Mouse (Mus musculus): ENCODE measurements around the gene Rbl2. TPM values are rescaled to one million over a fixed set of nuclear protein-coding genes. Genes with fewer than 3 reads are reported as not detected.

Gene Rbl2
- polyA plus RNA-seq, 1 experiment, result 35.9 TPM

GRCm38 (mm10) chr8:91132731-91133130 lies 62.9 kb downstream of the Rbl2 start:
- Histone ChIP-seq H3K4me3 (ENCODE audit: insufficient read depth, low read depth, low read length) (peak overlapping the region; percentile 72; the same call in 1 of the 2 replicates), H3K27ac (replicated peaks; ENCODE audit: low read depth, low read length) (no peak overlapping the region), H3K4me1 (ENCODE audit: control insufficient read depth, insufficient read depth, insufficient read length, low read length) (peaks cover 5% of the 10 kb centered on the region)

DNA sequence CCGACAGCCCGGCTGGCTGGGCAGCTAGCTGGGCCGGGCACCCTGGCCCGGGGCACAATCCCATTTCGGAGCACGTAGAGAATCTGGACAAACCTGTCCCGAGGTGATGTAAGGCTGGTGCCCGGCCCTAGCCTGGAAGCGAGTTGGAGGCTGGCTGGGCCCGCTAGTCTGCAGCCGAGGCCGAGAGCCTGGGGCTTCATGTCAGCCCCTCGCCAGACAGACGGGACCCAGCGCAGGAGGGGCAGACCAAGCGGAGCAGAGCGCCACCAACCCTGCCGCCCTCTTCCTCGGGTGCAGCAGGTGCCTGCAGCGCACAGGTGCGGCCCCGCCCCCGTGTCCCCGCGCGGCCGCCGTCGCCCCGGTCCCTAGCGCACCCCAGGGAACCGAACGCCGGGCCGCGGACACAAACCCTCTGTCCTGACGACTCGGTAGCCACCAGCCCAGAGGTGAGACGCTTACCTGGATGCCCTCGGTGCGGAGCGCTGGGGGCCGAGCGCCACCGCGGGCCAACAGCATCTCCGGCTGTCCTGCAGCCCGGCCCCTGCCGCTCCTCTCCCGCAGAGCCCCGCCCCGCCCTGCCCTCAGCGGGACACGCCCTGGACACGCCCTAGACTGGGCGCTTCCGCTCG lies 63.7 kb downstream of the Rbl2 start:
- Histone ChIP-seq H3K4me3 (ENCODE audit: insufficient read depth, low read depth, low read length) (peak overlapping the region; percentile 72), H3K27ac (replicated peaks; ENCODE audit: low read depth, low read length) (no peak overlapping the region), H3K4me1 (ENCODE audit: control insufficient read depth, insufficient read depth, insufficient read length, low read length) (peaks cover 5% of the 10 kb centered on the region)

GRCm38 (mm10) chr8:91134070-91134475 lies 64.2 kb downstream of the Rbl2 start:
- Histone ChIP-seq H3K4me3 (ENCODE audit: insufficient read depth, low read depth, low read length) (peak overlapping the region; percentile 45), H3K4me1 (ENCODE audit: control insufficient read depth, insufficient read depth, insufficient read length, low read length) (peaks cover 5% of the 10 kb centered on the region), H3K27ac (replicated peaks; ENCODE audit: low read depth, low read length) (no peak overlapping the region; the same call in 1 of the 2 replicates)

GRCm38 (mm10) chr8:91134659-91135058 lies 64.8 kb downstream of the Rbl2 start:
- Histone ChIP-seq H3K27ac (replicated peaks; ENCODE audit: low read depth, low read length) (no peak overlapping the region), H3K4me1 (ENCODE audit: control insufficient read depth, insufficient read depth, insufficient read length, low read length) (peaks cover 5% of the 10 kb centered on the region), H3K4me3 (ENCODE audit: insufficient read depth, low read depth, low read length) (no peak overlapping the region)

DNA sequence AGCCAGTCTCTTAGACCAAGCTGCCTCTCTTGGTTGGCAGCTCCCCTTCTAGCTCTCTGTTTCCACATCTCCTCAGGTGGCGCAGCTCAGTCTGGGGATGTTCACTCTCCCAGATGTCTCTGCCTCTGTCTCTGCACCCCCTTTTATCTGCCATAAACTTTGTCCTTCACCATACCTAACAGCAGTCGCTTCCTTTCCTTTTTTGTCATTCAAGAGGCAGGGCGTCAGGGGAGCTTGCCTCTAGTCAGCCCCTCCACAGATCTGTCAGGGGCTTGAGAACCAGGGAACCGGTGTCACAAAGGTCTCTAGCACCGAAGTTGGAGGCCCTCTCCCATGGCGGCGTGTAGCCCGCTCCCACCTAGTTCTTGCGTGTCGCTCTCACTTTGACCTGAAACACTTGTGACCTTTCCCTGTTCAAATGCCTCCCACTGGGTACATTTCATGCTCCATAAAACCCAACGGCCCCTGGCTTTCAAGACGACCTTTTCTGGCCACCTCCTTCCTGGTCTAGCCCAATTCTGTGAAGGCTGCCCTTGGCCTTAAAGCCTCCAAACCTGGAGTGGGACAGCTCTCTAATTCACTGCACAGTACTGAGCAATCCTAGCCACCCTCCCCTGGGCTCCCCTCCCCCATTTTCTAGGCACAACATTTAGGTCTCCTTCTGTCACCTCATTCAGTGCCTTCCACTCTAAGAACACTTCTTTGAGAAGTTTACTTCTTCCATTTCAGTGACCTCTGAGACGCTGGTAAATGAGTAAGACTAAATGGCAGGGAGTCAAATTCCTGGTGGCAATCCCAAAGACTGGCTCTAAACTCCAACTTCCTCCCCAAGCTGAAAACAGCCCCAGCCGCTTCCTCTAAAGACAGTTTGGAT lies 65.7 kb downstream of the Rbl2 start:
- Histone ChIP-seq H3K27ac (replicated peaks; ENCODE audit: low read depth, low read length) (0 out of 2 replicates have a peak overlapping the region, but pooled peaks have one; percentile 13), H3K4me3 (ENCODE audit: insufficient read depth, low read depth, low read length) (no peak overlapping the region), H3K4me1 (ENCODE audit: control insufficient read depth, insufficient read depth, insufficient read length, low read length) (peaks cover 5% of the 10 kb centered on the region)

- Histone ChIP-seq H3K4me3 (ENCODE audit: insufficient read depth, low read depth, low read length) (no peak overlapping the region), H3K4me1 (ENCODE audit: control insufficient read depth, insufficient read depth, insufficient read length, low read length) (peaks cover under 1% of the 10 kb centered on the region; the same call in 1 of the 2 replicates), H3K27ac (replicated peaks; ENCODE audit: low read depth, low read length) (no peak overlapping the region)
These were observed 71.0 kb downstream of the Rbl2 start for GRCm38 (mm10) chr8:91140828-91141227.

- Histone ChIP-seq H3K4me1 (ENCODE audit: control insufficient read depth, insufficient read depth, insufficient read length, low read length) (no peaks in the 10 kb centered on the region), H3K27ac (replicated peaks; ENCODE audit: low read depth, low read length) (no peak overlapping the region), H3K4me3 (ENCODE audit: insufficient read depth, low read depth, low read length) (no peak overlapping the region)
These were observed 77.9 kb downstream of the Rbl2 start for GRCm38 (mm10) chr8:91147715-91148114.

DNA sequence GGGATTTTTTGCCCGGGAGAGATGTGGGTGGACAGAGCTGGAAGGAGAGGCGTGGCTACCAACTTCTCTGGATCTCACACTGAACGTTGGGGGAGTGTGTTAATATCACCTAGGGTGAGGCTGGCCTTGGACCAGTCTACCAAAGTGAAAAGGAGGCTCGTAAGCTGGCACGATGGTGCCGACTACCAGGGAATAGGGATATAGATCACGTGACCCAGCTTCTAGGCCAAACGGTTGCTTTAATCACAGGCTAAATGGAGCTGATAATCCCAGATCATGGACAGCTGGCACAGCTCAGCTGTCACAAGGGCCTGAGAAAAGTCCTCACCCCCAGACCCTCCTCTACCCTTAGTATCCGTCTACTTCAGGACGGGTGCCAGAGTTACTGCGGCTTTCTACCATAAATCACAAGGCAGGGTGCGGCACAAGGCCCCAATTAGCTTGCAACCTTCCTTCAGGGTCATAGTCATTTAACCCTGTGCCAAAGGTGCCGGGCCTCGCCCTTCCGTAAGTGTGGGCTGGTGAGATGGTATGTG lies 78.9 kb downstream of the Rbl2 start:
- Histone ChIP-seq H3K4me3 (ENCODE audit: insufficient read depth, low read depth, low read length) (no peak overlapping the region), H3K27ac (replicated peaks; ENCODE audit: low read depth, low read length) (no peak overlapping the region), H3K4me1 (ENCODE audit: control insufficient read depth, insufficient read depth, insufficient read length, low read length) (no peaks in the 10 kb centered on the region)

- no peak overlapping the region for H3K27ac ChIP-seq (replicated peaks; ENCODE audit: low read depth, low read length)
- H3K4me3 ChIP-seq (ENCODE audit: insufficient read depth, low read depth, low read length), result no peak overlapping the region
- no peaks in the 10 kb centered on the region for H3K4me1 ChIP-seq (ENCODE audit: control insufficient read depth, insufficient read depth, insufficient read length, low read length)
These were observed 79.4 kb downstream of the Rbl2 start for GRCm38 (mm10) chr8:91149298-91149697.

- H3K27ac ChIP-seq (replicated peaks; ENCODE audit: low read depth, low read length), result no peak overlapping the region
- H3K4me3 ChIP-seq (ENCODE audit: insufficient read depth, low read depth, low read length), result no peak overlapping the region
- no peaks in the 10 kb centered on the region for H3K4me1 ChIP-seq (ENCODE audit: control insufficient read depth, insufficient read depth, insufficient read length, low read length)
These were observed 81.7 kb downstream of the Rbl2 start for GRCm38 (mm10) chr8:91151531-91151930.

- H3K27ac ChIP-seq (replicated peaks; ENCODE audit: low read depth, low read length), result no peak overlapping the region
- no peaks in the 10 kb centered on the region for H3K4me1 ChIP-seq (ENCODE audit: control insufficient read depth, insufficient read depth, insufficient read length, low read length)
- H3K4me3 ChIP-seq (ENCODE audit: insufficient read depth, low read depth, low read length), result no peak overlapping the region
These were observed 84.0 kb downstream of the Rbl2 start for GRCm38 (mm10) chr8:91153831-91154230.

DNA sequence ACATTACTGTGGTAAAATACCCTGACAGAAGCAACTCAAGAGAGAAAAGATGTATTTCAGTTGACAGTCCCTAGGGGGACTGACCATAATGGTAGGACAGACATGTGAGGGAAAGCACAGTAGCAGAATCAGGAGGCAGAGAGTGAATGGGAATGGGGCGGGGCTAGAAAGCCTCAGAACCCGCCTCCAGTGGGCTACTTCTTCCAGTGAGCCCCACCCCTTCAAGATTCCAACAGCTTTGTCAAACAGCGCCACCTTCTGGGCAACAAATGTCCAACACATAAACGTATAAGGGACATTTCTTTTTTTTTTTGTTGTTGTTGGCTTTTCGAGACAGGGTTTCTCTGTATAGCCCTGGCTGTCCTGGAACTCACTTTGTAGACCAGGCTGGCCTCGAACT lies 84.7 kb downstream of the Rbl2 start:
- H3K27ac ChIP-seq (replicated peaks; ENCODE audit: low read depth, low read length), result no peak overlapping the region
- H3K4me3 ChIP-seq (ENCODE audit: insufficient read depth, low read depth, low read length), result no peak overlapping the region
- H3K4me1 ChIP-seq (ENCODE audit: control insufficient read depth, insufficient read depth, insufficient read length, low read length), result no peaks in the 10 kb centered on the region

DNA sequence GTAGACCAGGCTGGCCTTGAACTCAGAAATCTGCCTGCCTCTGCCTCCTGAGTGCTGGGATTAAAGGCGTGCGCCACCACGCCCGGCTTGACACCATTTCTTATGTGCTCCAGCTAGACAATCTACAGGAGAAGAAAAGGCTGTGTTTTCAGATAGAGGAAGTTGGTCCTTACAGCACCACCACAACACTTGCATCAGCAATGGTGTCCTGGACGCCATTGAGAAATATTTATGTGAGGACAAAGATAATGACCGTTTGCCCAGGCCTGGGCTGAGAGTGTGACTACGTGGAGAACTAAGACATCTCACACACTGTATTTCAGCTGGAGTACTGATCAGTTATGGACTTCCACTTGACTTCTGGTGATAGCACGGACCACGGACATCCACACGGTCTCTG lies 88.8 kb downstream of the Rbl2 start:
- H3K27ac ChIP-seq (replicated peaks; ENCODE audit: low read depth, low read length), result no peak overlapping the region

GRCm38 (mm10) chr8:91159959-91160800 lies 90.3 kb downstream of the Rbl2 start:
- no peaks in the 10 kb centered on the region for H3K4me1 ChIP-seq (ENCODE audit: control insufficient read depth, insufficient read depth, insufficient read length, low read length)
- no peak overlapping the region for H3K4me3 ChIP-seq (ENCODE audit: insufficient read depth, low read depth, low read length)
- H3K27ac ChIP-seq (replicated peaks; ENCODE audit: low read depth, low read length), result no peak overlapping the region

More for the DNA sequence above, 88.8 kb downstream of the Rbl2 start:
- no peaks in the 10 kb centered on the region for H3K4me1 ChIP-seq (ENCODE audit: control insufficient read depth, insufficient read depth, insufficient read length, low read length)
- H3K4me3 ChIP-seq (ENCODE audit: insufficient read depth, low read depth, low read length), result no peak overlapping the region

- Histone ChIP-seq H3K4me3 (ENCODE audit: insufficient read depth, low read depth, low read length) (no peak overlapping the region), H3K4me1 (ENCODE audit: control insufficient read depth, insufficient read depth, insufficient read length, low read length) (no peaks in the 10 kb centered on the region), H3K27ac (replicated peaks; ENCODE audit: low read depth, low read length) (no peak overlapping the region)
These were observed 100.3 kb downstream of the Rbl2 start for GRCm38 (mm10) chr8:91170152-91170551.

Measured in brown adipose tissue, adult 24 weeks (tissue).